Mouse (Mus musculus): Measurements from ENCODE around the gene Nt5dc1. TPM values are rescaled to one million over a fixed set of nuclear protein-coding genes. Genes with fewer than 3 reads are reported as not detected.

Nt5dc1 gene
- polyA plus RNA-seq, 1 experiment from 2014 or later = 6.8 TPM

DNA sequence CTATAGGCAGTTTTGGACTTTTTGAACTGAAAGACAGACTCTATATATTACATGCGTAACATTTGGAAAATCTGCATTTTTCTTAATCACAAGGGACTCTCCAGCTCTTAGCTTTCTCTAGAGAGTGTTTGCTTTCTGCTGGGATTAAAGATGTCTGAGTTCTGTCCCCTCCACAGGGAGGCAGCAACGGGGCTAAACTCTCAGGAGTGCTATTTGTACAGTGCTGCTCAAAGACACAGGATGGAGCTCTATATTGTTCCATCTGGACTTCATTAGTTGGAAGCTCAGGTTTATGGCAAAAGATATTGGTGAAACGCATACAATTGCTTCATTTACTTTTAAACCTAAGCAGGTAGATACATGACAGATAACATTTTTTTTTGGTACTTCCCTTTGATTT is 105.8 kb downstream of the Nt5dc1 start:
- Histone ChIP-seq H3K4me1 (replicated peaks) (peaks cover 14% of the 10 kb centered on the region), H3K36me3 (peaks cover 5% of the 10 kb centered on the region; the same call in 1 of the 2 replicates), H3K9me3 (replicated peaks) (no peaks in the 10 kb centered on the region), H3K27me3 (replicated peaks) (no peaks in the 10 kb centered on the region), H3K4me3 (no peak overlapping the region), H3K4me2 (no peak overlapping the region), H3K9ac (no peak overlapping the region), H3K27ac (ENCODE audit: poor library complexity, severe bottlenecking) (no peak overlapping the region)
- no peak for ATAC-seq (ENCODE audit: insufficient number of reproducible peaks, low FRiP score)
- WGBS = 69% methylated on average over 3 of the region's 3 CpGs

DNA sequence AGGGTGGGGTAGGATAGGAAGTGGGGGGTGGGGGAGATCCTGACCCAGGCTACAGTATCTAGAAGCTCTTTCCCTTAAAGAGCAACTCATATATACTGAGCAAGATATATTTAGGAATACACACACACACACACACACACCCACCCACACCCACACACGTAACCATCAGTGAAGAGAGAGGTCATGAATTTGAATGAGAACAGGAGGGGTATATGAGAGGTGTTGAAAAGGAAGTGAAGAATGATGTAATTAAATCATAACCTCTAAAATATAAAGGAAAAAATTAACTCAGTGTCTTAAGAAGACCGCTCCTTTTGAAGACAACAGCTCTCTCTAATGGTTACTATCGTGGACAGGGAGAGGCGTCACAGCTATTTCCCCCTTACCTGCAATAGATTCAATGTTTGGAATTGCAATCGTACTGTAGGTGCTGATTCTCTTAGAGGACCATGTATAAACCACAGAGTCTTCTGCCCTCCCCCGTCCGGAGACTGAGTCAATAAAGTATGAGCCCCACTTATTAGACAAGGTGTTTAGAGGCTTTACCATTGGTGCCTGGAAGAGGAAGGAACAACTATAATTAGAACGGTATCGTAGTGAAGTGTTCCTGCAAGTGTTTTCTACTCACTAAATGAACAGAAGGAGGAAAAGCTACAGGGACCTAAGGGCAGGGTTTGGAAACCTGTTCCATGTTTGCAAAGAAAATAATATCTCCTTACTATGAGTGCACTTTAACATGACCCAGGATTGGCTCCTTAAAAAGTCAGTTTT is 108.3 kb downstream of the Nt5dc1 start:
- Histone ChIP-seq H3K36me3 (peaks cover 5% of the 10 kb centered on the region; the same call in 1 of the 2 replicates), H3K9ac (no peak overlapping the region), H3K27me3 (replicated peaks) (no peaks in the 10 kb centered on the region), H3K9me3 (replicated peaks) (no peaks in the 10 kb centered on the region), H3K4me3 (no peak overlapping the region), H3K4me2 (no peak overlapping the region), H3K27ac (ENCODE audit: poor library complexity, severe bottlenecking) (no peak overlapping the region), H3K4me1 (replicated peaks) (peaks cover 4% of the 10 kb centered on the region; the same call in 1 of the 2 replicates)
- 60% methylated on average over 9 of the region's 9 CpGs for WGBS
- ATAC-seq (ENCODE audit: insufficient number of reproducible peaks, low FRiP score) = no peak

DNA sequence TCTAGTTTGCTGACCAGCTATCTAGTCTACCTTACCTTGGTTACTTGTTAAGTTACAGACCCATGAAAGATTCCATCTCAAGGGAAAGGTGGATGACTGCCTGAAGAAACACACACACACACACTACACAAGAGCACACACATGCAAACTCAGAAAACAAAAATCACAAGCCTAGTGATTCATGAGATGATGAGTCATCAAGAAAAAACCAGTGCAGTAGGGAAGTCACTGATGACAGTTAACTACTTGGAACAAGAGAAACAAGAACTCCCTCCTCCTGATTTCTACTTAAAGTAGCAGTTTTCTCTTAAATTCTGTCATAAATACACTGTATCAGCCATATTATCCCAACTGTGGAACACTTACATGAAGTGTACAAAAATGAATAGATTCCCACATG is 111.3 kb downstream of the Nt5dc1 start:
- H3K4me2 ChIP-seq = no peak overlapping the region
- peaks cover 5% of the 10 kb centered on the region; the same call in 1 of the 2 replicates for H3K36me3 ChIP-seq
- no peaks in the 10 kb centered on the region for H3K9me3 ChIP-seq (replicated peaks)
- no peaks in the 10 kb centered on the region for H3K27me3 ChIP-seq (replicated peaks)
- H3K4me3 ChIP-seq = no peak overlapping the region
- no peak for ATAC-seq (ENCODE audit: insufficient number of reproducible peaks, low FRiP score)
- no peak overlapping the region for H3K9ac ChIP-seq
- no peak overlapping the region for H3K27ac ChIP-seq (ENCODE audit: poor library complexity, severe bottlenecking)
- H3K4me1 ChIP-seq (replicated peaks) = peaks cover 12% of the 10 kb centered on the region; the same call in 1 of the 2 replicates

DNA sequence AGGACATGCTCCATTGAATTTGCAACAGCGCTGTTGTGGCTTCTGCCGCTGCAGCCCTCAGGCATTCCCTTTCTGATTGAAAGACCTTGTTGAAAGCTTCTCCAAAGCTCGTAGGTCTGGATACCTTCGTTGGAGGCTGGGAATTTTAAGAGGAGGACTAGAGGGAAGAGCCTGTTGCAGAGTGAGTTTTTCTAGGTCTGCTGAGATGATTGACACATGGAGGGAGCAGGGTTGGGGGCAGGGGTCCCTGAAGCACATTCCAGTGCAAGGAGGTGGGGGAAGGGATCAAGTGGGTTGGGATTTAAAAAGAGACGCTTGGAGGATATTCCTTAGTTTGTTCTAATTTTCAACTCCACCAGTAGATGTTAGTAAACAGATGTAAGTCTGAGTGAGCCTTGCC is 118.0 kb downstream of the Nt5dc1 start:
- 28% methylated on average over 5 of the region's 5 CpGs for WGBS
- H3K4me3 ChIP-seq = peak overlapping the region; percentile 39
- H3K36me3 ChIP-seq = no peaks in the 10 kb centered on the region
- peak overlapping the region; percentile 56 for H3K27ac ChIP-seq (ENCODE audit: poor library complexity, severe bottlenecking)
- H3K9me3 ChIP-seq (replicated peaks) = no peaks in the 10 kb centered on the region
- H3K4me2 ChIP-seq = peak overlapping the region; percentile 96
- peak overlapping the region; percentile 32; the same call in 1 of the 2 replicates for H3K9ac ChIP-seq
- ATAC-seq (ENCODE audit: insufficient number of reproducible peaks, low FRiP score) = no peak
- peaks cover 42% of the 10 kb centered on the region for H3K4me1 ChIP-seq (replicated peaks)
- no peaks in the 10 kb centered on the region for H3K27me3 ChIP-seq (replicated peaks)

DNA sequence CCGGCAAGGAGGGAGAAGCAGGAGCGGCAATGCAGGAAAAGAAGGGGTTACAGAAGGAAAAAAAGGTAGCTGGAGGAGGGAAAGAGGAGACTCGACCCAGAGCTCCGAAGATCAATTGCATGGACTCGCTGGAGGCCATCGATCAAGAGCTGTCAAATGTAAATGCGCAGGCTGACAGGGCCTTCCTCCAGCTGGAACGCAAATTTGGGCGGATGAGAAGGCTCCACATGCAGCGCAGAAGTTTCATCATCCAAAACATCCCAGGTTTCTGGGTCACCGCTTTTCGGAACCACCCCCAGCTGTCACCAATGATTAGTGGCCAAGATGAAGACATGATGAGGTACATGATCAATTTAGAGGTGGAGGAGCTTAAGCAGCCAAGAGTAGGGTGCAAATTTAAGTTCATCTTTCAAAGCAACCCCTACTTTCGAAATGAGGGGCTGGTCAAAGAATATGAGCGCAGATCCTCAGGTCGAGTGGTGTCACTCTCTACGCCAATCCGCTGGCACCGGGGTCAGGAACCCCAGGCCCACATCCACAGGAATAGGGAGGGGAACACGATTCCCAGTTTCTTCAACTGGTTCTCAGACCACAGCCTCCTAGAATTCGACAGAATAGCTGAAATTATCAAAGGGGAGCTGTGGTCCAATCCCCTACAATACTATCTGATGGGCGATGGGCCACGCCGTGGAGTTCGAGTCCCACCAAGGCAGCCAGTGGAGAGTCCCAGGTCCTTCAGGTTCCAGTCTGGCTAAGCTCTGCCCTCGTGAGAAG is 120.2 kb downstream of the Nt5dc1 start:
- Histone ChIP-seq H3K4me2 (peak overlapping the region; percentile 96), H3K4me1 (replicated peaks) (peaks cover 42% of the 10 kb centered on the region), H3K36me3 (no peaks in the 10 kb centered on the region), H3K27ac (ENCODE audit: poor library complexity, severe bottlenecking) (no peak overlapping the region), H3K9me3 (replicated peaks) (no peaks in the 10 kb centered on the region), H3K9ac (peak overlapping the region; percentile 84), H3K4me3 (peak overlapping the region; percentile 88), H3K27me3 (replicated peaks) (no peaks in the 10 kb centered on the region)
- WGBS = 44% methylated on average over 25 of the region's 25 CpGs
- no peak for ATAC-seq (ENCODE audit: insufficient number of reproducible peaks, low FRiP score)

DNA sequence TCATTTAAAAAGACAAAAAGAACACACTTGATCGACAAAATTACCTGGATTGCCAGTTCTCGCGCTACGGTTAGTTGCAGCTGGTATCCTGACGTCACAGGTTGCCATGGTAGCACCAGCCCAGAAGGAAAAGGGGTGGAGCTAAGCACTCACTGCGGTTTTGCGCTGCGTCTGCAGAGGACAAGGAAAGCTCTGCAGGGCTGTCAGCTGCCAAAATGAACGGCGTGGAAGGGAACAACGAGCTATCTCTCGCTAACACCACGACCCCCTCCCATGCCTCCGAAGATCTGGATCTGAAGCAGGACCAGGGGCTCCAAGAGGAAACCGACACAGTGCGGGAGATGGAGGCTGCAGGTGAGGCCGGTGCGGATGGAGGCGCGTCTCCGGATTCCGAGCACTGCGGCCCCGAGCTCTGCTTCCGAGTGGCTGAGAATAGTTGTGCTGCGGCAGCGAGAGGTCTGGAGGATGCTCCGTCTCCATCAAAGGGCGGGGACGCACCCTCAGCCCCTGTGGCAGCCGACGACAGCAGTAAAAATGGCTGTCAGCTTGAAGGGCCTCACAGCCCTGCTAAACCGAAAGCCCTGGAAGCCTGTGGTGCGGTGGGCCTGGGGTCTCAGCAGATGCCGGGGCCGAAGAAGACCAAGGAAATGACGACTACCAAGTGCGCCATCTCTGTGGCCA is 120.9 kb downstream of the Nt5dc1 start, which contains the start of gene Tspyl4:
TSS of gene Tspyl4 (plus strand) at position 144 of the 681 bp plus-strand sequence.
- Histone ChIP-seq H3K9ac (peak within 1 kb of the TSS; percentile 84), H3K9me3 (replicated peaks) (no peaks in the 10 kb centered on the region), H3K4me3 (peak within 1 kb of the TSS; percentile 88), H3K27me3 (replicated peaks) (no peaks in the 10 kb centered on the region), H3K27ac (ENCODE audit: poor library complexity, severe bottlenecking) (peak within 1 kb of the TSS; percentile 79), H3K36me3 (no peaks in the 10 kb centered on the region), H3K4me1 (replicated peaks) (peaks cover 37% of the 10 kb centered on the region), H3K4me2 (peak within 1 kb of the TSS; percentile 96)
- WGBS = under 1% methylated on average over 38 of the region's 38 CpGs
- ATAC-seq (ENCODE audit: insufficient number of reproducible peaks, low FRiP score) = peak; percentile 95

DNA sequence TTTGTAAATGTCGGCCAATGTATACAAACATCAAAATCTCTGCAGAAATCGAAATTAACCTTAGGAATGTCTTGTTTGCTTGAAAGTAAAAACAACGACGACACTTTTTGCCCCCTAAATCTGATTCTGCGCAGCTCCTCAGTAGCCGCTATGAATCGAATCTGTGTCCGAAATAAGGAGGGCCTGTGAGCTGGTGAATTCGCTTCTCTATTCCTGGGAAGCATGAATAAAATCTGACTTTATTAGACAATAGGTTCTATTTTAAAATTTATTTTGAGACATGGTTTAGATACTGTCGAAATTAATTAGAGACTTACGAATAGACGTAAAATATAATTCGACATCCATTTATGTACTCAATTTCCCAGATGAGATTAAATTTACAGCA is 121.4 kb downstream of the Nt5dc1 start:
- H3K27me3 ChIP-seq (replicated peaks) = no peaks in the 10 kb centered on the region
- peak overlapping the region; percentile 88 for H3K4me3 ChIP-seq
- peak overlapping the region; percentile 96 for H3K4me2 ChIP-seq
- H3K27ac ChIP-seq (ENCODE audit: poor library complexity, severe bottlenecking) = no peak overlapping the region
- H3K9me3 ChIP-seq (replicated peaks) = no peaks in the 10 kb centered on the region
- peak overlapping the region; percentile 78 for H3K9ac ChIP-seq
- H3K4me1 ChIP-seq (replicated peaks) = peaks cover 34% of the 10 kb centered on the region
- no peak for ATAC-seq (ENCODE audit: insufficient number of reproducible peaks, low FRiP score)
- WGBS = 5% methylated on average over 13 of the region's 13 CpGs
- no peaks in the 10 kb centered on the region for H3K36me3 ChIP-seq

DNA sequence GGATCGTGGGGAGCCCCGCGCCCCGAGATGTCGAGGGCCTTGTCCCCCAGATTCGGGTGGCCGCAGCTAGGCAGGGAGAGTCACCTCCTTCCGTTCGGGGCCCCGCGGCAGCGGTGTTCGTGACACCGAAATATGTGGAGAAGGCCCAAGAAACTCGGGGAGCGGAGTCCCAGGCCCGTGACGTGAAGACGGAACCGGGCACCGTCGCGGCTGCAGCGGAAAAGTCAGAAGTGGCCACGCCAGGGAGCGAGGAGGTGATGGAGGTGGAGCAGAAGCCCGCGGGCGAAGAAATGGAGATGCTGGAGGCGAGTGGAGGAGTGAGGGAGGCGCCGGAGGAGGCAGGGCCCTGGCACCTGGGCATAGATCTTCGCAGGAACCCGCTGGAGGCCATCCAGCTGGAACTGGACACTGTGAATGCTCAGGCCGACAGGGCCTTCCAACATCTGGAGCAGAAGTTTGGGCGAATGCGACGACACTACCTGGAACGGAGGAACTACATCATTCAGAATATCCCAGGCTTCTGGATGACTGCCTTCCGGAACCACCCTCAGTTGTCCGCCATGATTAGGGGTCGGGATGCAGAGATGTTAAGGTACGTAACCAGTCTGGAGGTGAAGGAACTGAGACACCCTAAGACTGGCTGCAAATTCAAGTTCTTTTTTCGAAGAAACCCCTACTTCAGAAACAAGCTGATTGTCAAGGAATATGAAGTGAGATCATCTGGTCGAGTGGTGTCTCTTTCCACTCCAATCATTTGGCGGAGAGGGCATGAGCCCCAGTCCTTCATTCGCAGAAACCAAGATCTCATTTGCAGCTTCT is 135.7 kb downstream of the Nt5dc1 start:
- H3K4me3 ChIP-seq = peak overlapping the region; percentile 99
- peak overlapping the region; percentile 86 for H3K27ac ChIP-seq (ENCODE audit: poor library complexity, severe bottlenecking)
- H3K36me3 ChIP-seq = peaks cover 10% of the 10 kb centered on the region
- H3K4me1 ChIP-seq (replicated peaks) = peaks cover 13% of the 10 kb centered on the region
- H3K9ac ChIP-seq = peak overlapping the region; percentile 97
- ATAC-seq (ENCODE audit: insufficient number of reproducible peaks, low FRiP score) = peak; percentile 55
- H3K27me3 ChIP-seq (replicated peaks) = no peaks in the 10 kb centered on the region
- H3K9me3 ChIP-seq (replicated peaks) = no peaks in the 10 kb centered on the region
- 4% methylated on average over 47 of the region's 47 CpGs for WGBS
- peak overlapping the region; percentile 94 for H3K4me2 ChIP-seq

DNA sequence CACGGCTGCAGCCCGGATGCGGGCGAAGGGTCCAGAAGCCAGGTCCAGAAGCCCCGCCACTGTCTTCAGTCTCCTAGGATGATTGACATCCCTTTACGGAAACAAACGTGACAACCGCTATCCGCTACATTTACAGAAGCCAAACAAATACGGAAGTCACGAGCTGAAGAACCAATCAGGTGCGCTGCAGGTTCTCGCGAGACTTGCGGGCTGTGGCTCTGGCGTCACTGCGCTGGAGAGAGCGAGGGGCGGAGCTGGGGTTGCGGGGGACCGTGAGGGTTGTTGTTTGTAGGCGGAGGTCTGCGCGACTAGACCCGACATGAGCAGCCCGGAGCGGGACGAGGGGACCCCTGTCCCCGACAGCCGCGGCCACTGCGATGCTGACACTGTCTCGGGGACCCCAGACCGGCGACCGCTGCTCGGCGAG is 136.4 kb downstream of the Nt5dc1 start, which contains the start of gene Tspyl1:
TSS of gene Tspyl1 (plus strand) at position 229 of the 427 bp plus-strand sequence.
- H3K36me3 ChIP-seq = peaks cover 3% of the 10 kb centered on the region; the same call in 1 of the 2 replicates
- ATAC-seq (ENCODE audit: insufficient number of reproducible peaks, low FRiP score) = peak; percentile 98
- peaks cover 13% of the 10 kb centered on the region for H3K4me1 ChIP-seq (replicated peaks)
- H3K27me3 ChIP-seq (replicated peaks) = 0 out of 2 replicates have a peak, but pooled peaks cover 3% of the 10 kb centered on the region
- H3K4me2 ChIP-seq = peak within 1 kb of the TSS; percentile 94
- peak within 1 kb of the TSS; percentile 97 for H3K9ac ChIP-seq
- no peaks in the 10 kb centered on the region for H3K9me3 ChIP-seq (replicated peaks)
- H3K27ac ChIP-seq (ENCODE audit: poor library complexity, severe bottlenecking) = peak within 1 kb of the TSS; percentile 86
- H3K4me3 ChIP-seq = peak within 1 kb of the TSS; percentile 99
- WGBS = under 1% methylated on average over 38 of the region's 38 CpGs

Measured in heart, embryonic 12.5 days (tissue).